Mouse (Mus musculus) neural tube, embryonic 11.5 days (tissue): ENCODE data around the gene Islr2. TPM values are rescaled to one million over a fixed set of nuclear protein-coding genes. Genes with fewer than 3 reads are reported as not detected.

Experiments used
- ATAC-seq: fragments of 200-750 bp; cut with Nextera tagmentation; 2 replicates; pipeline ENCODE4 v1.8.0; 2017; ENCODE audit warnings: moderate number of reproducible peaks, mild to moderate bottlenecking, moderate TSS enrichment, moderate library complexity; ENCODE audit not compliant: insufficient read depth, low FRiP score, low TSS enrichment
- DNase-seq: peaks from one replicate; pipeline ENCODE4 v3.0.0-alpha.2; 2015; ENCODE audit warnings: low spot score
- H3K27ac ChIP-seq: fragments of 300-500 bp; sonication (generic); 2 replicates; pipeline ENCODE4 v1.5.1; 2014; ENCODE audit warnings: low read depth, mild to moderate bottlenecking, low read length
- H3K27me3 ChIP-seq: fragments of 300-500 bp; sonication (generic); 2 replicates; pipeline ENCODE4 v1.6.1; 2014; ENCODE audit warnings: mild to moderate bottlenecking, low read length, mixed read lengths; ENCODE audit not compliant: control insufficient read depth, insufficient read depth
- H3K36me3 ChIP-seq: fragments of 300-500 bp; sonication (generic); 2 replicates; pipeline ENCODE4 v1.6.1; 2014; ENCODE audit warnings: mild to moderate bottlenecking, low read length, moderate library complexity, mixed read lengths; ENCODE audit not compliant: control insufficient read depth, insufficient read depth
- H3K4me1 ChIP-seq: fragments of 300-500 bp; sonication (generic); 2 replicates; pipeline ENCODE4 v1.6.1; 2014; ENCODE audit warnings: low read length, mixed read lengths; ENCODE audit not compliant: control insufficient read depth, insufficient read depth
- H3K4me2 ChIP-seq: fragments of 300-500 bp; sonication (generic); 2 replicates; pipeline ENCODE4 v1.6.1; 2014; ENCODE audit warnings: low read depth, mild to moderate bottlenecking, moderate library complexity
- H3K4me3 ChIP-seq: fragments of 300-500 bp; sonication (generic); 2 replicates; pipeline ENCODE4 v1.5.1; 2014; ENCODE audit warnings: low read depth, low read length
- H3K9ac ChIP-seq: fragments of 300-500 bp; sonication (generic); 2 replicates; pipeline ENCODE4 v1.6.1; 2014; ENCODE audit warnings: mild to moderate bottlenecking, low read length
- H3K9me3 ChIP-seq: fragments of 300-500 bp; sonication (generic); 2 replicates; pipeline ENCODE4 v1.6.1; 2016; ENCODE audit warnings: low read length; ENCODE audit not compliant: control insufficient read depth
- WGBS: fragments of 180-500 bp; shearing (Covaris S2); extraction: QIAGEN DNeasy Blood & Tissue Kit; methylation state at CpG from one replicate; pipeline ENCODE4 v1.1.7; 2014; 5-methylcytosine and 5-hydroxymethylcytosine counted together
- polyA plus RNA-seq: library from polyadenylated mRNA; unstranded; fragments of >200 nt; fragmentation: Nextera tagmentation; extraction: Ambion mirVana; gene quantifications from 2 replicates; pipeline ENCODE4 v1.2.1, GENCODE M21; 2014

Islr2 gene
- polyA plus RNA-seq, 1 experiment from 2014 or later = 9.3 TPM

DNA sequence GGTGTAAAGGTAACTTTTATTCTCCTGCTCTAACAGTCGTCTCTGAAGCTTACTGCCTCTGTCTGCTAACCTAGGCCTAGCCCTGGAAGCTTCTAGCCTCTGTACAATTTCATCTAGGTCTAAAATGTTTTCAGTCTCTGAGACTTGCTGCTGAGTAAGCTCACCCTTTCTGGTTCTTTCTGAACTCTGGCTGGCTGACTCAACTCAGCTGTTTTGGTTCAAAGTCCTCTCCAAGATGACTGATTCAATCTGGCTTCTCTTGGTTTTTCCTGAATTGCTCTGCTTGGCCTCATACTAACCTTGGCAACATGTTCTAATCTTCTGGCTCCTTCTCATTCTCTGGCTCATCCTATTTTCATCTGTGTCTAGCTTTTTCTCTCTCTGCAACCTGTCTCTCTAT, 38.3 kb downstream of the Islr2 start:
- H3K4me3 ChIP-seq = no peak overlapping the region
- ATAC-seq (no peak), DNase-seq (no peak)
- no peaks in the 10 kb centered on the region for H3K27me3 ChIP-seq
- H3K36me3 ChIP-seq = no peaks in the 10 kb centered on the region
- H3K4me1 ChIP-seq = no peaks in the 10 kb centered on the region
- no peak overlapping the region for H3K27ac ChIP-seq
- H3K9ac ChIP-seq = no peak overlapping the region
- no peak overlapping the region for H3K4me2 ChIP-seq
- 84% methylated on average over 1 of the region's 1 CpGs for WGBS
- no peaks in the 10 kb centered on the region for H3K9me3 ChIP-seq

DNA sequence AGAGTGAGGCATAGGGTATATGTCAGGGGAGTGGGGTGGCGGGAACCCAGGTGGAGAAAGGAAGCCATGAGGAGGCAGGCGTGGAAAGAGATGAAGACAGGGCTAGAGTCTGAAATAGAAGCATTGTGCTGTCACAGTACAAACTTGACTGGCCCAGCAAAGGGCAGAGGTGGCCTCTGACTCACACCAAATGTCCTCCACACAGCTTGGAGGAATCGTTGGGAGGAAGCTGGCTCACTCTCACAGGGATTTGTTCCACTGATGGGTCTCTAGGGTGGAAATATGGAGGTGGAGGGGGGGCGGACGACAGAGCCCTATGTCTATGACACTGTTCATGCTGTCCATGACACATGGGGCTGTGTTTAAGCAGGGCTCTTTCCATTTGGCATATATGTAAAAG, 41.0 kb downstream of the Islr2 start:
- H3K4me2 ChIP-seq = no peak overlapping the region
- ATAC-seq = no peak
- H3K27ac ChIP-seq = no peak overlapping the region
- no peak overlapping the region for H3K4me3 ChIP-seq
- no peaks in the 10 kb centered on the region for H3K4me1 ChIP-seq
- no peaks in the 10 kb centered on the region for H3K36me3 ChIP-seq
- no peaks in the 10 kb centered on the region for H3K27me3 ChIP-seq
- 74% methylated on average over 5 of the region's 5 CpGs for WGBS
- no peak for DNase-seq
- no peak overlapping the region for H3K9ac ChIP-seq
- H3K9me3 ChIP-seq = no peaks in the 10 kb centered on the region

GRCm38 (mm10) chr9:58162173-58162572, 41.9 kb downstream of the Islr2 start:
- no peak for ATAC-seq
- WGBS = 86% methylated on average over 3 of the region's 3 CpGs
- DNase-seq = no peak
- Histone ChIP-seq H3K9ac (no peak overlapping the region), H3K36me3 (no peaks in the 10 kb centered on the region), H3K27ac (no peak overlapping the region), H3K4me1 (no peaks in the 10 kb centered on the region), H3K9me3 (no peaks in the 10 kb centered on the region), H3K4me2 (no peak overlapping the region), H3K4me3 (no peak overlapping the region), H3K27me3 (no peaks in the 10 kb centered on the region)

GRCm38 (mm10) chr9:58160315-58160714, 43.8 kb downstream of the Islr2 start:
- Histone ChIP-seq H3K4me1 (0 out of 2 replicates have a peak, but pooled peaks cover 3% of the 10 kb centered on the region), H3K9ac (no peak overlapping the region), H3K9me3 (no peaks in the 10 kb centered on the region), H3K27ac (no peak overlapping the region), H3K4me2 (no peak overlapping the region), H3K27me3 (no peaks in the 10 kb centered on the region), H3K4me3 (no peak overlapping the region), H3K36me3 (no peaks in the 10 kb centered on the region)
- DNase-seq = no peak
- WGBS = 74% methylated on average over 5 of the region's 5 CpGs
- no peak for ATAC-seq

DNA sequence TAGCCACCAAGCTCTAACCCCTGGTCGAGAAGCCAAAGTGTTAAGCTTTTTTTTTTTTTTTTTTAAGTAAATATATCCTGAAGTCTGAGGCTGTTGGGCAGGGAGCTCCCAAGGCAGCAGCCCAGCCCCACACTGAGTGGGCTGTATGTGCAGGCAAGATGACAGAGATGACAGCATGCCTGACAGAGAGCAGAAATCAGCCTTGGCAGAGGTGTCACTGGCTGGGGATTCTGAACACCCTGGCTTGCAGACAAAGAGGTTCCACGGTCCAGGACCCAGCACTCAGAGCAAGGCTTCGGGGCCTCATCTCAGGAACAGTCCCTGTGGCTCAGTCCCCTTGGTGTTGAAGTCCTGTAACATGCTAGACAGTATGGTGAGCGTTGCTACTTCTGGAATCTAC, 44.3 kb downstream of the Islr2 start:
- H3K27ac ChIP-seq = 0 out of 2 replicates have a peak overlapping the region, but pooled peaks have one; percentile 72
- no peak for ATAC-seq

GRCm38 (mm10) chr9:58158541-58159311, 45.4 kb downstream of the Islr2 start:
- peak; percentile 70 for DNase-seq
- Histone ChIP-seq H3K4me1 (0 out of 2 replicates have a peak, but pooled peaks cover 3% of the 10 kb centered on the region), H3K4me3 (no peak overlapping the region), H3K9ac (no peak overlapping the region; the same call in 1 of the 2 replicates), H3K27me3 (no peaks in the 10 kb centered on the region), H3K9me3 (no peaks in the 10 kb centered on the region), H3K27ac (peak overlapping the region; percentile 72; the same call in 1 of the 2 replicates), H3K4me2 (0 out of 2 replicates have a peak overlapping the region, but pooled peaks have one; percentile 1), H3K36me3 (no peaks in the 10 kb centered on the region)
- WGBS = 26% methylated on average over 7 of the region's 7 CpGs
- ATAC-seq = no peak

More for the DNA sequence above, 44.3 kb downstream of the Islr2 start:
- Histone ChIP-seq H3K4me1 (0 out of 2 replicates have a peak, but pooled peaks cover 3% of the 10 kb centered on the region), H3K36me3 (no peaks in the 10 kb centered on the region), H3K27me3 (no peaks in the 10 kb centered on the region), H3K9ac (no peak overlapping the region), H3K9me3 (no peaks in the 10 kb centered on the region), H3K4me2 (no peak overlapping the region), H3K4me3 (no peak overlapping the region)
- DNase-seq = no peak
- 75% methylated on average over 4 of the region's 4 CpGs for whole genome bisulfite sequencing

- peak overlapping the region; percentile 19 for H3K4me3 ChIP-seq
- no peak for ATAC-seq
- WGBS = 87% methylated on average over 13 of the region's 13 CpGs
- DNase-seq = no peak
- 0 out of 2 replicates have a peak overlapping the region, but pooled peaks have one; percentile 37 for H3K27ac ChIP-seq
- no peaks in the 10 kb centered on the region for H3K36me3 ChIP-seq
- H3K9ac ChIP-seq = peak overlapping the region; percentile 26; the same call in 1 of the 2 replicates
- peak overlapping the region; percentile 23 for H3K4me2 ChIP-seq
- H3K4me1 ChIP-seq = 0 out of 2 replicates have a peak, but pooled peaks cover 3% of the 10 kb centered on the region
- no peaks in the 10 kb centered on the region for H3K9me3 ChIP-seq
- no peaks in the 10 kb centered on the region for H3K27me3 ChIP-seq
Observed at GRCm38 (mm10) chr9:58157838-58158237, 46.3 kb downstream of the Islr2 start.

DNA sequence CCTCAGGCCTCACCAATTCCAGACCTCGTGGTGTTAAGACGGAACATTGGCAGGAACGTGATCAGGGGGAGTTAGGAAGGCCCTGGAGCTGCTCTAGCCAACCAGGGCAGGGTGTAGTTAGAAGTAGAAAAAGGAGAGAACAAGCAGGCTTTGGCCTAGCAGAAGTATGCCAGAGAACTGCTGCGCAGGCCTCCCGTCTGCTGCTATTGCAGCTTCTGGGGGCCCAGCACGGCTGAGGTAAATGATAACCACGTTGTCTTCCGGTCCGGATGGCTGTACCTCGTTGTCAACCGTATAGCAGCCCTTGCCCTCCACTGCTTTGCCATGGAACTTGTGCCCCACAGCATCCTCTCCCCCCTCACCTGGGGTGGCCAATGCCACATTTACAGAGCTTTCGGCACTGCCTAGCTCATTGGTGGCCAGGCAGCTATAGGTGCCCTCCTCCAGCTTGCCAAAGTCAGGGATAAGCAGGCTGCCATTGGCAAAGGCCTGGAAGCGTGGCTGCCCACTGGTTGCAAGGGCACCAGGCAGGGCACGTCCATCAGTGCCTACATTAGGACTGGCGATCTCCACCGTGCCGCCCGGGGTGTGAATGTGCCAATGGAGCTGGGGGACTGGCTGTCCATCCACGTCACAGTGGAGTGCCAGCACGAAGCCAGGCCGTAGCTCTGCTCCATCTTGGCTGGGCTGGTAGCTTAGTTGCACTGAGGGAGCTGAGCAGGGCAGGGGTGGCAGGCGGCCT, 47.1 kb downstream of the Islr2 start:
- Histone ChIP-seq H3K4me2 (no peak overlapping the region; the same call in 1 of the 2 replicates), H3K36me3 (no peaks in the 10 kb centered on the region)

More for the DNA sequence above, 47.1 kb downstream of the Islr2 start:
- Histone ChIP-seq H3K4me1 (0 out of 2 replicates have a peak, but pooled peaks cover 3% of the 10 kb centered on the region), H3K27ac (no peak overlapping the region), H3K27me3 (no peaks in the 10 kb centered on the region), H3K9me3 (no peaks in the 10 kb centered on the region), H3K9ac (no peak overlapping the region), H3K4me3 (no peak overlapping the region)
- WGBS = 89% methylated on average over 22 of the region's 22 CpGs
- DNase-seq (no peak), ATAC-seq (no peak)
